Mouse (Mus musculus): ENCODE data around the gene Eed. TPM values are rescaled to one million over a fixed set of nuclear protein-coding genes. Genes with fewer than 3 reads are reported as not detected.

The Eed gene
- total RNA-seq, 2 experiments from 2014 or later = 24.1 to 25.4 TPM

GRCm38 (mm10) chr7:89984421-89984820 lies 3.6 kb upstream of the Eed start:
- intact Hi-C loops (cut with DNase I) = loop anchor here (10.0 kb wide), 1 partner anchor 440 kb away; the partner anchor contains the start of gene Ccdc89
- DNase-seq = no peak

GRCm38 (mm10) chr7:89983441-89983840 lies 2.7 kb upstream of the Eed start:
- intact Hi-C loops (cut with DNase I) = loop anchor here (10.0 kb wide), 1 partner anchor 441 kb away; the partner anchor contains the start of gene Ccdc89

GRCm38 (mm10) chr7:89981557-89981956 lies 774 bp upstream of the Eed start:
- intact Hi-C loops (cut with DNase I) = loop anchor here (10.0 kb wide), 1 partner anchor 443 kb away; the partner anchor contains the start of gene Ccdc89
- no peak for DNase-seq

More at GRCm38 (mm10) chr7:89983441-89983840, 2.7 kb upstream of the Eed start:
- DNase-seq = no peak

GRCm38 (mm10) chr7:89980133-89980484 lies 674 bp downstream of the Eed start:
- intact Hi-C loops (cut with DNase I) = loop anchor here (10.0 kb wide), 1 partner anchor 445 kb away; the partner anchor contains the start of gene Ccdc89
- no peak for DNase-seq

- intact Hi-C loops (cut with DNase I) = loop anchor here (10.0 kb wide), 1 partner anchor 445 kb away; the partner anchor contains the start of gene Ccdc89
- peak in 1 of 2 experiments; percentile 24 for DNase-seq
These were observed 1.2 kb downstream of the Eed start for GRCm38 (mm10) chr7:89979432-89980130.

GRCm38 (mm10) chr7:89976796-89977195 lies 4.0 kb downstream of the Eed start:
- no peak for DNase-seq
- intact Hi-C loops (cut with DNase I) = no loop called here

- intact Hi-C loops (cut with DNase I) = no loop called here
- DNase-seq = no peak
These were observed 5.2 kb downstream of the Eed start for GRCm38 (mm10) chr7:89975571-89975970.

GRCm38 (mm10) chr7:89967235-89967634 lies 13.5 kb downstream of the Eed start:
- DNase-seq = no peak
- intact Hi-C loops (cut with DNase I) = no loop called here

GRCm38 (mm10) chr7:89966771-89967170 lies 14.0 kb downstream of the Eed start:
- intact Hi-C loops (cut with DNase I) = no loop called here
- no peak for DNase-seq

GRCm38 (mm10) chr7:89963135-89963534 lies 17.6 kb downstream of the Eed start:
- intact Hi-C loops (cut with DNase I) = no loop called here
- DNase-seq = no peak

GRCm38 (mm10) chr7:89957300-89957699 lies 23.5 kb downstream of the Eed start:
- DNase-seq = no peak
- intact Hi-C loops (cut with DNase I) = no loop called here

GRCm38 (mm10) chr7:89954261-89954660 lies 26.5 kb downstream of the Eed start:
- no peak for DNase-seq
- intact Hi-C loops (cut with DNase I) = no loop called here

GRCm38 (mm10) chr7:89949403-89949802 lies 31.4 kb downstream of the Eed start:
- intact Hi-C loops (cut with DNase I) = no loop called here
- no peak for DNase-seq

- DNase-seq = peak; percentile 4 to 7
- intact Hi-C loops (cut with DNase I) = no loop called here
These were observed 32.8 kb downstream of the Eed start for GRCm38 (mm10) chr7:89948026-89948425.

- intact Hi-C loops (cut with DNase I) = loop anchor here (1.0 kb wide), 1 partner anchor 501 kb away; the partner anchor contains the start of gene Crebzf
These were observed 40.0 kb downstream of the Eed start, which contains the start of gene Hikeshi for GRCm38 (mm10) chr7:89940571-89941463. Hikeshi (minus strand) TSS chr7:89941204.

GRCm38 (mm10) chr7:89939497-89940353 lies 41.1 kb downstream of the Eed start:
- no peak for DNase-seq
- intact Hi-C loops (cut with DNase I) = no loop called here

More at GRCm38 (mm10) chr7:89940571-89941463, 40.0 kb downstream of the Eed start, which contains the start of gene Hikeshi:
- DNase-seq = peak; percentile 88 to 89

- intact Hi-C loops (cut with DNase I) = no loop called here
These were observed 57.2 kb downstream of the Eed start for GRCm38 (mm10) chr7:89923441-89924180.

GRCm38 (mm10) chr7:89917776-89918175 lies 63.0 kb downstream of the Eed start:
- no peak for DNase-seq
- intact Hi-C loops (cut with DNase I) = no loop called here

More at GRCm38 (mm10) chr7:89923441-89924180, 57.2 kb downstream of the Eed start:
- DNase-seq = no peak

GRCm38 (mm10) chr7:89916711-89917110 lies 64.1 kb downstream of the Eed start:
- intact Hi-C loops (cut with DNase I) = no loop called here
- no peak for DNase-seq
